Mouse (Mus musculus) hindbrain, postnatal 0 days (tissue): ENCODE measurements around the gene Ahdc1. TPM values are rescaled to one million over a fixed set of nuclear protein-coding genes. Genes with fewer than 3 reads are reported as not detected.

Experiments used
- ATAC-seq: fragments of 200-750 bp; cut with Nextera tagmentation; 2 replicates; pipeline ENCODE4 v1.8.0; 2017; ENCODE audit warnings: mild to moderate bottlenecking, moderate TSS enrichment, moderate library complexity
- DNase-seq: peaks from one replicate; pipeline ENCODE4 v3.0.0-alpha.2; 2015; ENCODE audit warnings: low spot score
- H3K27ac ChIP-seq: fragments of 300-500 bp; sonication (generic); 2 replicates; pipeline ENCODE4 v1.5.1; 2014; ENCODE audit warnings: mild to moderate bottlenecking
- H3K27me3 ChIP-seq: fragments of 300-500 bp; sonication (generic); 2 replicates; pipeline ENCODE4 v1.6.1; 2014; ENCODE audit warnings: low read length, mixed read lengths; ENCODE audit not compliant: insufficient read depth
- H3K36me3 ChIP-seq: fragments of 300-500 bp; sonication (generic); 2 replicates; pipeline ENCODE4 v1.6.1; 2014; ENCODE audit warnings: low read length, mixed read lengths; ENCODE audit not compliant: insufficient read depth
- H3K4me1 ChIP-seq: fragments of 300-500 bp; sonication (generic); 2 replicates; pipeline ENCODE4 v1.6.1; 2014; ENCODE audit warnings: antibody characterized with exemption, low read length, mixed read lengths; ENCODE audit not compliant: insufficient read depth
- H3K4me2 ChIP-seq: fragments of 300-500 bp; sonication (generic); 2 replicates; pipeline ENCODE4 v1.6.1; 2014; ENCODE audit warnings: low read depth, mild to moderate bottlenecking, low read length, moderate library complexity, mixed read lengths
- H3K4me3 ChIP-seq: fragments of 300-500 bp; sonication (generic); 2 replicates; pipeline ENCODE4 v1.5.1; 2014; ENCODE audit warnings: low read length
- H3K9ac ChIP-seq: fragments of 300-500 bp; sonication (generic); replicated peaks from 2 replicates; pipeline ENCODE4 v1.6.1; 2014; ENCODE audit warnings: mild to moderate bottlenecking, low read length, moderate library complexity, mixed read lengths
- H3K9me3 ChIP-seq: fragments of 300-500 bp; sonication (generic); 2 replicates; pipeline ENCODE4 v1.6.1; 2016; ENCODE audit warnings: low read length, mixed read lengths
- CTCF ChIP-seq: IDR thresholded peaks from 2 replicates; pipeline ENCODE4 v1.5.1; 2016; ENCODE audit warnings: antibody characterized with exemption, control low read depth, low read depth
- WGBS: fragments of 180-500 bp; shearing (Covaris S2); extraction: QIAGEN DNeasy Blood & Tissue Kit; methylation state at CpG from one replicate; pipeline ENCODE4 v1.1.7; 2014; 5-methylcytosine and 5-hydroxymethylcytosine counted together
- polyA plus RNA-seq: library from polyadenylated mRNA; unstranded; fragments of >200 nt; fragmentation: Nextera tagmentation; extraction: Ambion mirVana; gene quantifications from 2 replicates; pipeline ENCODE4 v1.2.1, GENCODE M21; 2015
- total RNA-seq: library from RNA; depleted of rRNA; stranded (reverse); fragments of >200 nt; gene quantifications from 2 replicates; pipeline ENCODE4 v1.2.3, GENCODE M21; 2014

The Ahdc1 gene
- total and polyA plus RNA-seq, 2 experiments from 2014 or later, result 10.8 to 106 TPM

GRCm38 (mm10) chr4:133017597-133018262, 6.7 kb downstream of the Ahdc1 start:
- no peak for TF ChIP-seq CTCF
- H3K9me3 ChIP-seq, result no peaks in the 10 kb centered on the region
- ATAC-seq (no peak), DNase-seq (no peak)
- H3K27me3 ChIP-seq, result no peaks in the 10 kb centered on the region
- WGBS, result 54% methylated on average over 6 of the region's 6 CpGs
- H3K4me3 ChIP-seq, result no peak overlapping the region
- no peak overlapping the region for H3K27ac ChIP-seq
- H3K4me1 ChIP-seq, result peaks cover 64% of the 10 kb centered on the region
- 0 out of 2 replicates have a peak overlapping the region, but pooled peaks have one; percentile 38 for H3K9ac ChIP-seq
- H3K4me2 ChIP-seq, result no peak overlapping the region
- no peaks in the 10 kb centered on the region; the same call in 1 of the 2 replicates for H3K36me3 ChIP-seq

GRCm38 (mm10) chr4:133018263-133018798, 7.3 kb downstream of the Ahdc1 start:
- no peak overlapping the region for H3K4me3 ChIP-seq
- ATAC-seq (no peak), DNase-seq (no peak)
- no peak overlapping the region for H3K4me2 ChIP-seq
- H3K4me1 ChIP-seq, result peaks cover 70% of the 10 kb centered on the region
- H3K9ac ChIP-seq, result no peak overlapping the region
- 62% methylated on average over 3 of the region's 3 CpGs for WGBS
- H3K36me3 ChIP-seq, result no peaks in the 10 kb centered on the region; the same call in 1 of the 2 replicates
- no peak overlapping the region for H3K27ac ChIP-seq
- H3K27me3 ChIP-seq, result no peaks in the 10 kb centered on the region
- H3K9me3 ChIP-seq, result no peaks in the 10 kb centered on the region
- TF ChIP-seq CTCF, result no peak

- WGBS, result 34% methylated on average over 5 of the region's 6 CpGs
- Histone ChIP-seq H3K4me2 (no peak overlapping the region), H3K9ac (no peak overlapping the region), H3K4me3 (no peak overlapping the region), H3K36me3 (no peaks in the 10 kb centered on the region; the same call in 1 of the 2 replicates), H3K9me3 (no peaks in the 10 kb centered on the region), H3K27ac (peak overlapping the region; percentile 62; the same call in 1 of the 2 replicates), H3K4me1 (peaks cover 78% of the 10 kb centered on the region), H3K27me3 (no peaks in the 10 kb centered on the region)
- no peak for ATAC-seq
- DNase-seq, result no peak
- TF ChIP-seq CTCF, result no peak
These were observed 9.7 kb downstream of the Ahdc1 start for GRCm38 (mm10) chr4:133020721-133021120.

- Histone ChIP-seq H3K27me3 (no peaks in the 10 kb centered on the region), H3K9ac (no peak overlapping the region), H3K4me2 (peak overlapping the region; percentile 49), H3K27ac (peak overlapping the region; percentile 62; the same call in 1 of the 2 replicates), H3K4me3 (0 out of 2 replicates have a peak overlapping the region, but pooled peaks have one; percentile 1), H3K9me3 (no peaks in the 10 kb centered on the region), H3K4me1 (peaks cover 73% of the 10 kb centered on the region), H3K36me3 (no peaks in the 10 kb centered on the region; the same call in 1 of the 2 replicates)
- TF ChIP-seq CTCF, result no peak
- DNase-seq (peak; percentile 64), ATAC-seq (no peak)
- 8% methylated on average over 9 of the region's 9 CpGs for WGBS
These were observed 10.2 kb downstream of the Ahdc1 start for GRCm38 (mm10) chr4:133021181-133021671.

GRCm38 (mm10) chr4:133022217-133022616, 11.2 kb downstream of the Ahdc1 start:
- ATAC-seq, result no peak

GRCm38 (mm10) chr4:133022954-133023635, 12.0 kb downstream of the Ahdc1 start:
- peak; percentile 53 for ATAC-seq
- 21% methylated on average over 14 of the region's 14 CpGs for WGBS
- H3K27me3 ChIP-seq, result no peaks in the 10 kb centered on the region
- no peak for TF ChIP-seq CTCF
- peak; percentile 62 for DNase-seq
- H3K9ac ChIP-seq, result no peak overlapping the region
- H3K9me3 ChIP-seq, result no peaks in the 10 kb centered on the region
- H3K27ac ChIP-seq, result peak overlapping the region; percentile 12
- peaks cover 62% of the 10 kb centered on the region for H3K4me1 ChIP-seq
- no peaks in the 10 kb centered on the region; the same call in 1 of the 2 replicates for H3K36me3 ChIP-seq
- H3K4me3 ChIP-seq, result no peak overlapping the region
- H3K4me2 ChIP-seq, result peak overlapping the region; percentile 49

More at GRCm38 (mm10) chr4:133022217-133022616, 11.2 kb downstream of the Ahdc1 start:
- H3K9me3 ChIP-seq, result no peaks in the 10 kb centered on the region
- H3K27me3 ChIP-seq, result no peaks in the 10 kb centered on the region
- peak; percentile 36 for DNase-seq
- H3K27ac ChIP-seq, result peak overlapping the region; percentile 12; the same call in 1 of the 2 replicates
- TF ChIP-seq CTCF, result no peak
- H3K4me1 ChIP-seq, result peaks cover 65% of the 10 kb centered on the region
- H3K9ac ChIP-seq, result peak overlapping the region; percentile 40; the same call in 1 of the 2 replicates
- peak overlapping the region; percentile 49 for H3K4me2 ChIP-seq
- H3K36me3 ChIP-seq, result no peaks in the 10 kb centered on the region; the same call in 1 of the 2 replicates
- WGBS, result 3% methylated on average over 14 of the region's 14 CpGs
- peak overlapping the region; percentile 11 for H3K4me3 ChIP-seq
